Mouse (Mus musculus) kidney, adult 2 months (tissue): ENCODE data around the gene Slc17a5. TPM values are rescaled to one million over a fixed set of nuclear protein-coding genes. Genes with fewer than 3 reads are reported as not detected.
"Not testable (repeated sequence)": the region's sequence is repeated elsewhere in the genome, so short reads cannot be mapped to it uniquely, and the experiment has no call there.

Source experiments
- DNase-seq: peaks from one replicate; pipeline ENCODE4 v3.0.0; 2021
- H3K27ac ChIP-seq: fragments of 200-500 bp; 2 replicates; pipeline ENCODE4 v1.5.1; 2012; ENCODE audit warnings: low read depth, low read length, control low read depth, inconsistent platforms; ENCODE audit not compliant: insufficient read depth
- H3K27me3 ChIP-seq: fragments of 200-500 bp; replicated peaks from 2 replicates; pipeline ENCODE4 v1.6.1; 2012; ENCODE audit warnings: mild to moderate bottlenecking, moderate library complexity, low read length, inconsistent platforms; ENCODE audit not compliant: control insufficient read depth, insufficient read depth
- H3K36me3 ChIP-seq: fragments of 200-500 bp; 2 replicates; pipeline ENCODE4 v1.6.1; 2012; ENCODE audit warnings: mild to moderate bottlenecking, moderate library complexity, low read length, inconsistent platforms; ENCODE audit not compliant: control insufficient read depth, insufficient read depth
- H3K4me1 ChIP-seq: fragments of 200-500 bp; 2 replicates; pipeline ENCODE4 v1.6.1; 2011; ENCODE audit warnings: low read length; ENCODE audit not compliant: control insufficient read depth, insufficient read depth
- H3K4me3 ChIP-seq: fragments of 200-500 bp; 2 replicates; pipeline ENCODE4 v1.5.1; 2011; ENCODE audit warnings: mild to moderate bottlenecking, low read depth, low read length, control low read depth; ENCODE audit not compliant: insufficient read depth
- CTCF ChIP-seq: fragments of 200-500 bp; conservative IDR thresholded peaks from 2 replicates; pipeline ENCODE4 v1.5.1; 2011; ENCODE audit warnings: low read depth, mild to moderate bottlenecking, control low read depth, low read length, moderate library complexity, mixed read lengths; ENCODE audit not compliant: insufficient read depth, insufficient read length
- POLR2A ChIP-seq: fragments of 200-500 bp; IDR thresholded peaks from one replicate; pipeline ENCODE4 v1.6.1; 2011; ENCODE audit warnings: low read depth, low read length, control low read depth
- WGBS: fragments of 180-500 bp; shearing (Covaris S2); methylation state at CpG from one replicate; pipeline ENCODE4 v1.1.7; 2018; 5-methylcytosine and 5-hydroxymethylcytosine counted together
- polyA plus RNA-seq: library from polyadenylated mRNA; depleted of rRNA; stranded (reverse); fragments of >200 nt; gene quantifications from 2 replicates; pipeline ENCODE4 v1.2.3, GENCODE M21; 2012; rRNA removed

Slc17a5 gene
- polyA plus RNA-seq, 1 experiment = 36.7 TPM

- Histone ChIP-seq H3K4me1 (no peaks in the 10 kb centered on the region; the same call in 1 of the 2 replicates), H3K27me3 (no peaks in the 10 kb centered on the region), H3K36me3 (no peaks in the 10 kb centered on the region), H3K4me3 (no peak overlapping the region), H3K27ac (no peak overlapping the region)
- DNase-seq = no peak
- WGBS = 88% methylated on average over 3 of the region's 3 CpGs
- TF ChIP-seq CTCF (no peak), POLR2A (no peak)
These were observed 96.7 kb downstream of the Slc17a5 start for GRCm38 (mm10) chr9:78491169-78491568.

- H3K27me3 ChIP-seq = no peaks in the 10 kb centered on the region
- TF ChIP-seq POLR2A (no peak), CTCF (no peak)
- under 1% methylated on average over 15 of the region's 20 CpGs for WGBS
These were observed 98.9 kb downstream of the Slc17a5 start, which contains the start of gene Eef1a1 for GRCm38 (mm10) chr9:78488890-78489420. Gene Eef1a1 (minus strand): TSS chr9:78489151.

GRCm38 (mm10) chr9:78488021-78488420, 99.8 kb downstream of the Slc17a5 start:
- H3K27ac ChIP-seq, H3K4me3 ChIP-seq, H3K27me3 ChIP-seq, H3K4me1 ChIP-seq, DNase-seq, H3K36me3 ChIP-seq: not testable (repeated sequence)
- 87% methylated on average over 5 of the region's 5 CpGs for WGBS

More at GRCm38 (mm10) chr9:78488890-78489420, 98.9 kb downstream of the Slc17a5 start, which contains the start of gene Eef1a1:
- Histone ChIP-seq H3K4me1 (no peaks in the 10 kb centered on the region; the same call in 1 of the 2 replicates), H3K4me3 (peak within 1 kb of the TSS; percentile 62), H3K27ac (peak within 1 kb of the TSS; percentile 62), H3K36me3 (no peaks in the 10 kb centered on the region)
- peak; percentile 81 for DNase-seq

Other genes starting within 250 kb of the Slc17a5 start
- 583 and 726 TPM in 2 replicates for gene Gsta2, start 232.3 kb downstream of the Slc17a5 start, polyA plus RNA-seq
- not detected in 2 replicates for gene Dppa5a, start 219.9 kb downstream of the Slc17a5 start, polyA plus RNA-seq
- gene Ooep, start 209.3 kb downstream of the Slc17a5 start, polyA plus RNA-seq = 0.03 TPM in 1 of 2 replicates, not detected in the other
- not detected in 2 replicates for gene Ddx43, start 192.3 kb downstream of the Slc17a5 start, polyA plus RNA-seq
- gene Cgas, start 144.8 kb downstream of the Slc17a5 start, polyA plus RNA-seq = 0.19 and 0.36 TPM in 2 replicates
- gene Mto1, start 139.8 kb downstream of the Slc17a5 start, polyA plus RNA-seq = 21.0 and 23.4 TPM in 2 replicates
- gene Gm17324, start 139.3 kb downstream of the Slc17a5 start, polyA plus RNA-seq = 0.08 TPM in 1 of 2 replicates, not detected in the other
- gene Eef1a1, start 98.9 kb downstream of the Slc17a5 start, polyA plus RNA-seq = 4,503 and 4,540 TPM in 2 replicates
- 0.30 and 0.33 TPM in 2 replicates for gene Cd109, start 27.5 kb upstream of the Slc17a5 start, polyA plus RNA-seq